Mouse (Mus musculus) heart, embryonic 11.5 days (tissue): ENCODE measurements around the gene Prickle1. TPM values are rescaled to one million over a fixed set of nuclear protein-coding genes. Genes with fewer than 3 reads are reported as not detected.

Source experiments
- ATAC-seq: fragments of 200-750 bp; cut with Nextera tagmentation; replicated peaks from 2 replicates; pipeline ENCODE4 v1.8.0; 2017; ENCODE audit warnings: moderate library complexity; ENCODE audit not compliant: insufficient number of reproducible peaks, low FRiP score, low TSS enrichment
- H3K27ac ChIP-seq: fragments of 300-500 bp; sonication (generic); 2 replicates; pipeline ENCODE4 v1.5.1; 2014; ENCODE audit warnings: mild to moderate bottlenecking, low read depth, low read length
- H3K27me3 ChIP-seq: fragments of 300-500 bp; sonication (generic); 2 replicates; pipeline ENCODE4 v1.6.1; 2014; ENCODE audit warnings: mild to moderate bottlenecking, low read length, mixed read lengths; ENCODE audit not compliant: control insufficient read depth, insufficient read depth
- H3K36me3 ChIP-seq: fragments of 300-500 bp; sonication (generic); 2 replicates; pipeline ENCODE4 v1.6.1; 2014; ENCODE audit warnings: mild to moderate bottlenecking, low read length, moderate library complexity, mixed read lengths; ENCODE audit not compliant: control insufficient read depth, insufficient read depth
- H3K4me1 ChIP-seq: fragments of 300-500 bp; sonication (generic); 2 replicates; pipeline ENCODE4 v1.6.1; 2014; ENCODE audit warnings: low read length; ENCODE audit not compliant: control insufficient read depth, insufficient read depth
- H3K4me2 ChIP-seq: fragments of 300-500 bp; sonication (generic); 2 replicates; pipeline ENCODE4 v1.6.1; 2014; ENCODE audit warnings: mild to moderate bottlenecking, moderate library complexity
- H3K4me3 ChIP-seq: fragments of 300-500 bp; sonication (generic); 2 replicates; pipeline ENCODE4 v1.5.1; 2014; ENCODE audit warnings: low read depth, low read length
- H3K9ac ChIP-seq: fragments of 300-500 bp; sonication (generic); 2 replicates; pipeline ENCODE4 v1.6.1; 2014; ENCODE audit warnings: mild to moderate bottlenecking, low read depth, low read length, moderate library complexity
- H3K9me3 ChIP-seq: fragments of 300-500 bp; sonication (generic); replicated peaks from 2 replicates; pipeline ENCODE4 v1.6.1; 2016; ENCODE audit warnings: low read length; ENCODE audit not compliant: control insufficient read depth
- WGBS: fragments of 180-500 bp; shearing (Covaris S2); extraction: QIAGEN DNeasy Blood & Tissue Kit; methylation state at CpG from one replicate; pipeline ENCODE4 v1.1.7; 2014; ENCODE audit not compliant: insufficient replicate concordance; 5-methylcytosine and 5-hydroxymethylcytosine counted together
- polyA plus RNA-seq: library from polyadenylated mRNA; unstranded; fragments of >200 nt; fragmentation: Nextera tagmentation; extraction: Ambion mirVana; gene quantifications from 2 replicates; pipeline ENCODE4 v1.2.1, GENCODE M21; 2014

Gene Prickle1
- polyA plus RNA-seq: 29.5 and 37.3 TPM in 2 replicates

DNA sequence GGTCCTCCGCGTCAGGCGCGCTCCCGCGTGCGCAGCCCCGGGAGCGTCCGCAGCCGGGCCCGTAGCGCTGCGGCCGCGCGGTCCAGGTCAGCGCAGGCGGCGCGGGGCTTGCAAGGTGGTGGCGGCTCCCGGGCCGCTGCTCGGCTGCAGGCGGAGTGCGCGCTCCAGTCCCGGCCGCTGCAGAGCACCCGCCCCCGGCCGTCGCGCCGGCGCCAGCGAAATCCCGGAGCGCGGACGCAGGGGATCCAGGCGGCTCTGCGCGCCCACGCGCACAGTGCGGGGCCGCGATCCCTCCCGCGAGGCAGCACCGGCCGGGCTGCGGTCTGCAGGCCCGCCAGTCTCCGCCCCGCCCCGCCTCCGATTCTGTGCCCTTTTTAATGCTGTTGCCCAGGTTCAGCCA, at the start of gene Prickle1:
TSS of gene Prickle1 (minus strand) at position 146 of the 400 bp plus-strand sequence.
- Histone ChIP-seq H3K9me3 (no peaks in the 10 kb centered on the region), H3K27ac (peak within 1 kb of the TSS; percentile 92), H3K4me3 (peak within 1 kb of the TSS; percentile 96), H3K9ac (peak within 1 kb of the TSS; percentile 98), H3K27me3 (no peaks in the 10 kb centered on the region), H3K4me1 (peaks cover 37% of the 10 kb centered on the region), H3K4me2 (peak within 1 kb of the TSS; percentile 84), H3K36me3 (no peaks in the 10 kb centered on the region)
- 0% methylated on average over 50 of the region's 60 CpGs for WGBS
- ATAC-seq: peak; percentile 87

DNA sequence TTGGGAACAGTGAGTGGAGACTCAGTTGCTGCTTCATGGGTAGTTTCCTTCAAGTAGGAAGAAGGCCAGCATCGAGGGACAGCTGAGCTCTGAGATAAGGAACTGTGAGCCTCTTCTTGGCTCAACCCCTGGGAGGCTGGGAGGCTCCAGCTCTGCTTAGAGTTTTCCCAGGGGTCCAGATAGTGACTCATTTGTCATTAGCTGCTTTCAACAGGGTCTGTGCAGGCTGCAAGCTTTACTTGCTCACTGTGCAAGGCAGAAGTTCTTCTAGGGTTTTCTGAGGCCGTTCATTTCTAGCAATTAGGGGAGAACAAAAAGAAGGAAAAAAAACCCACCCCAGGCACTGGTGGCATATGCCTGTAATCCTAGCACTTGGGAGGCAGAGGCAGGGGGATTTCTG, 44.5 kb upstream of the Prickle1 start:
- WGBS: 28% methylated on average over 2 of the region's 2 CpGs
- no peak for ATAC-seq

DNA sequence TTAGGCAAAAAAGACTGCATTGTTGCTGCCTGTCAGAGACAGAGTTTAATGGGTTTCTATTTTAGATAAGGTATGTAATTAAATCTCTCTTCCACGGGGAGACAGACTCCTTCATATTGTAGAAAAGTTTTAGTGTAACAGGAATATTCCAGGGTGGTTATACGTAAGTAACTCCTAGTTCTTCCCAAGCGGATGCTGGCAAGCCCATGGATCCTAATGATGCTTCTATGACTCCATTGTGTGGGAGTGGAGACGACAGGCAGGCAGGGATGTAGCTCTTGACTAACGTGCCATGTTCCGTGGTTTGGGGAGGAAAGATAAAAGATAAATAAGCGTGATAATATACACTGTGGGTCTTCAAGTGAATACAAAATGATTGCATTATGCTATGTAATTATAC, 41.3 kb upstream of the Prickle1 start:
- no peak overlapping the region for H3K4me3 ChIP-seq
- H3K9me3 ChIP-seq: no peaks in the 10 kb centered on the region
- no peaks in the 10 kb centered on the region for H3K27me3 ChIP-seq
- no peak overlapping the region for H3K9ac ChIP-seq
- H3K4me1 ChIP-seq: 0 out of 2 replicates have a peak, but pooled peaks cover 2% of the 10 kb centered on the region
- no peak overlapping the region for H3K27ac ChIP-seq
- no peaks in the 10 kb centered on the region for H3K36me3 ChIP-seq
- H3K4me2 ChIP-seq: no peak overlapping the region
- no peak for ATAC-seq
- 65% methylated on average over 7 of the region's 7 CpGs for WGBS

More for the DNA sequence above, 44.5 kb upstream of the Prickle1 start:
- no peak overlapping the region for H3K27ac ChIP-seq
- H3K27me3 ChIP-seq: no peaks in the 10 kb centered on the region
- H3K4me3 ChIP-seq: no peak overlapping the region
- no peaks in the 10 kb centered on the region for H3K9me3 ChIP-seq
- H3K4me1 ChIP-seq: 0 out of 2 replicates have a peak, but pooled peaks cover 2% of the 10 kb centered on the region
- H3K4me2 ChIP-seq: no peak overlapping the region
- H3K9ac ChIP-seq: no peak overlapping the region
- no peaks in the 10 kb centered on the region for H3K36me3 ChIP-seq

DNA sequence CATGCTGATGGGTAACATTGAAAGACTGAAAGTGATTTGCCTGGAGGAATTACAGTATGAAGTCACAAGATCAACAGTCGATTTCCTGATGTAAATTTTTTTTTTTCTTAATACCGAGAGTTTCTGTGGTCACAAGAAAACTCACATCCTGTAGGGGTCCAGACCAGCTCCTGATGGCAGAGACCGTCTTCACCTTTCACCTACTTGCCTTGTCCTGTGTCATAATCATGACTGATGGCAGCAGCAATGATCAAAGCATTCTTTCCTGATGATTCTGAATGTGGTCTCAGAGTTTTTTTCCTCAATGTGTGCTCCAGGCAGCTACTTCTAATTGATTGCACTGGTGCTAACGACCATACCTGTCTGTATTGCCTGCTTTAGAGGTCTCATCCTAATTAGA, 39.9 kb upstream of the Prickle1 start:
- no peak overlapping the region for H3K4me3 ChIP-seq
- 0 out of 2 replicates have a peak, but pooled peaks cover 2% of the 10 kb centered on the region for H3K4me1 ChIP-seq
- no peaks in the 10 kb centered on the region for H3K36me3 ChIP-seq
- ATAC-seq: no peak
- 38% methylated on average over 4 of the region's 4 CpGs for WGBS
- no peak overlapping the region for H3K9ac ChIP-seq
- no peak overlapping the region for H3K27ac ChIP-seq
- H3K27me3 ChIP-seq: no peaks in the 10 kb centered on the region
- H3K4me2 ChIP-seq: no peak overlapping the region
- no peaks in the 10 kb centered on the region for H3K9me3 ChIP-seq

DNA sequence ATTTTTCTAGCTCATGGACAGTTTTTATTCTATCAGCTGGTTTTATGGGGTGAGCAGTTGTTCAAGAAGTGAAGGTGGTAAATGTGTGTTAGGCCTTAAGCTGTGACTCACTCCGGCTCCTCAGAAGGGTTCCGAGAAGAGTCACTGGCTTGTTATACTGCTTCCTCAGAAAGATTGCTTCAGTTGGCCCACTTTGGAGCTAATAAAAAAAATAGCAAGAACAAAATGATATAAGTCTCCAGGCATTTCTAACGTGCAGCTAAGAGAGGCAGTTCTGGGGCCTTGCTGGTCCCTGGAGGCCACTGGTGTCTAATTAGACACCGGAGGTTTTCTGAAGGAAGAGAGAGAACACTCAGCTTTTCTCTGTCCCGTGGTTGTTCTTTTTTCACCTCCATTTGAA, 38.8 kb upstream of the Prickle1 start:
- H3K4me3 ChIP-seq: no peak overlapping the region
- no peaks in the 10 kb centered on the region for H3K36me3 ChIP-seq
- H3K27ac ChIP-seq: no peak overlapping the region
- no peak overlapping the region for H3K9ac ChIP-seq
- WGBS: 79% methylated on average over 5 of the region's 5 CpGs
- no peaks in the 10 kb centered on the region for H3K9me3 ChIP-seq
- H3K4me1 ChIP-seq: 0 out of 2 replicates have a peak, but pooled peaks cover 2% of the 10 kb centered on the region
- no peaks in the 10 kb centered on the region for H3K27me3 ChIP-seq
- no peak for ATAC-seq
- H3K4me2 ChIP-seq: no peak overlapping the region

DNA sequence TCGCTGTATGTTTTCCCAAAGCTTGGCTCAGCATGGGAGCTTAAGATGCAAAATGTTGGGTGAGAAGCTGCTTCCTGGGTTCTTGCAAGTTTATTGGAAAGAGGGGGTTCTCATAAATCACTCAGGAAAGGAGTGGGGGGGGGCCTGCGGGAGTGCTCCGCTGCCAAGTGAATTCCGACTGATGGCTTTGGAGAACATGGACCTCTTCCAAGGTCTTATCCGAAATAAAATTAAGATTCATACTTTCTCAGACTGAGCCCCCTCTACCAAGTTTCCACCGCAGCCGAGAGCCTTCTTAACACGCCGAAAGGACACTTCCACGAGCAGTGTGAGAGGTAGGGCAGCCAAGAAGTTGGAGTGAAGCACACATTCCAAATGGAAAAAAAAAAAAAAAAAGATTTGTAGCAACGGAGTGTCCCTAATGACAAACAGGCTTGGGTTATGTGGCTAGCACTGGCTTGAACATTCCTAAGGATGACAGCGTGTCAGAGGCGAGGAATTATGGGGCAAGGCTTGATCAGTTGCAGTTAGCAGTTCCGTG, 34.4 kb upstream of the Prickle1 start:
- no peak overlapping the region for H3K27ac ChIP-seq
- ATAC-seq: no peak
- 79% methylated on average over 14 of the region's 14 CpGs for WGBS

DNA sequence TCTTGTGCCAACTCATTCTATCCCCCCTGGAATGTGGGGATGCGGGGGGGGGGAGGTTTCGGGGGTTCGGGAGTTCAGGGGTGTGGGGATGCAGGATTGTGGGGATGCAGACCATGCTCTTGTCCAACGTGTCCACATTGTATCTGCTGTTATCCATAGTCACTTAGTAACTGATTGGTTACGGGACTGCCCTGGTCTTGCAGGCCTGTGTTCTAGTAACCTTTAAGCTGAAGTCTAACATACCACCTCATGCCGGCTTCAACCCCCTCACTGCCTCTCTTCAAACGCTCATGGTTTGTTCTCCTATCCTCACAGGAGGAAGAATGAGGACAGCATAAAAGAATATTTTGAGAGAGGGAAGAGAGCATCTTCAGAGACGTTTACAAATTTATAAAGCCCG, 33.5 kb upstream of the Prickle1 start:
- no peaks in the 10 kb centered on the region for H3K27me3 ChIP-seq
- no peaks in the 10 kb centered on the region for H3K36me3 ChIP-seq
- WGBS: 82% methylated on average over 9 of the region's 9 CpGs
- H3K4me1 ChIP-seq: peaks cover 10% of the 10 kb centered on the region
- H3K4me2 ChIP-seq: no peak overlapping the region
- no peak for ATAC-seq
- no peak overlapping the region; the same call in 1 of the 2 replicates for H3K27ac ChIP-seq
- H3K9ac ChIP-seq: no peak overlapping the region
- H3K9me3 ChIP-seq: no peaks in the 10 kb centered on the region
- no peak overlapping the region for H3K4me3 ChIP-seq

More for the DNA sequence above, 34.4 kb upstream of the Prickle1 start:
- H3K9me3 ChIP-seq: no peaks in the 10 kb centered on the region
- H3K4me3 ChIP-seq: no peak overlapping the region
- H3K4me2 ChIP-seq: no peak overlapping the region
- peaks cover 10% of the 10 kb centered on the region for H3K4me1 ChIP-seq
- H3K9ac ChIP-seq: no peak overlapping the region
- H3K36me3 ChIP-seq: no peaks in the 10 kb centered on the region
- H3K27me3 ChIP-seq: no peaks in the 10 kb centered on the region

DNA sequence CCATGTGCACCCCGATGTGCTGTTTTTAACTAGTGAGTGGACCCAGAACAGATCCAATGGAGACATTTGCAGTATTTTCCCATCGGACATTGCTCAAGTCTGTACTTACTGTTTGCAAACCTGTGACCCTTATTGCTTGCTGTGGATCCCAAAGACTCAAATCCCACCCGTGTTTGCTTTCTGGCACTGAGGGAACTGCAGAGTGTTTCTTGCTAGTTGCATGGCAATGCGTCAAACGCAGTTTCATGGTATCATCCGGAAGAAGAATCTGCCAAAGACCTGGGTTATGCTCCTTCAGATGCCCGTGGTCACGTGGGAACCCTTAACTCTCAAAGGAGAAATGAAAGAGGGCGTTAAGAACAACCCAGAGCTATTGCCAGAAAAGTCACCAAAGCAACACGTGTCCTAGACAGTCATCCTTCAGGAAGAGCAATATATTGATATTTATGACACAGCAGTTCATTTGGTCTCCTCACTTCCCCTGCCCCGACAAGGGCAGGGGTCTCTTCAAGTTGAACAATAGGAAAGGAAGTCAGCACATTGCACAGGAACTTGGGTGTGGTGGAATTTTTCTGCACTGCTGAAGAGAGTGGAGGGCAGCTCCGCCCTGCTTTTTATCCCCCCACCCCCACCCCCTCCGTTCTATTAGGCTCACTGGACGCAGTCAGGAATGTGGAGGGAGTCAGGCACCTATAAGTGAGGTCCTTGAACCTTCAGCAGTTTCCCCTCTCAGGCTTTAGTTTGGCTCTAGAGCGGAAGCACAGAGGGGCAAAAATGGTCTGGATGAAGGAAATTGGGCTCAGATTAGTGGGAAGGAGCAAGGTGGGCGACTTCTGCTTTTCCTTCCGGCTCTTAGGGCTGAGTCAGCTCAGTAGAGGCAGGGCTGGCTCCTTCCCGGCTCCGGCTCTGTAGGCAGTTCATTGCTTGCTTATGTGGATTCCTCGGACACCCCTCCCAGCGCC, 32.4 kb upstream of the Prickle1 start:
- Histone ChIP-seq H3K36me3 (no peaks in the 10 kb centered on the region), H3K4me3 (no peak overlapping the region), H3K4me2 (peak overlapping the region; percentile 34), H3K27ac (peak overlapping the region; percentile 59), H3K27me3 (no peaks in the 10 kb centered on the region), H3K9me3 (no peaks in the 10 kb centered on the region), H3K9ac (no peak overlapping the region), H3K4me1 (peaks cover 10% of the 10 kb centered on the region)
- peak; percentile 26; the same call in 1 of the 2 replicates for ATAC-seq
- WGBS: 60% methylated on average over 21 of the region's 21 CpGs
